Mouse (Mus musculus) myocyte (in vitro differentiated cells): ENCODE data around the gene Tnip1.

Experiments used
- MAX ChIP-seq: IDR thresholded peaks from one replicate; pipeline ENCODE4 v1.6.1; 2011; ENCODE audit warnings: low read depth, mild to moderate bottlenecking, control low read depth
- MYOD1 ChIP-seq, 3 experiments: IDR thresholded peaks; one replicate each; pipeline ENCODE4 v1.6.1; 2011; ENCODE audit warnings: control low read depth in 2 of 3, low read depth in 2 of 3, mild to moderate bottlenecking in 2 of 3, moderate library complexity in 1 of 3; ENCODE audit not compliant: insufficient read length in 2 of 3, control insufficient read depth in 1 of 3
- POLR2A ChIP-seq: IDR thresholded peaks from one replicate; pipeline ENCODE4 v1.6.1; 2011; ENCODE audit warnings: low read depth, mild to moderate bottlenecking, control low read depth, moderate library complexity; ENCODE audit not compliant: insufficient read length
- POLR2AphosphoS2 ChIP-seq: IDR thresholded peaks from one replicate; pipeline ENCODE4 v1.6.1; 2011; ENCODE audit warnings: low read depth, control low read depth; ENCODE audit not compliant: insufficient read length
- SRF ChIP-seq: IDR thresholded peaks from one replicate; pipeline ENCODE4 v1.6.1; 2011; ENCODE audit warnings: low read depth; ENCODE audit not compliant: control insufficient read depth, insufficient read length
- TCF12 ChIP-seq: IDR thresholded peaks from one replicate; pipeline ENCODE4 v1.6.1; 2011; ENCODE audit warnings: mild to moderate bottlenecking, control low read depth; ENCODE audit not compliant: poor library complexity, insufficient read depth, severe bottlenecking

GRCm38 (mm10) chr11:54905086-54905485 is 57.6 kb downstream of the Tnip1 start:
- no peak for TF ChIP-seq TCF12
- TF ChIP-seq MYOD1 (IDR thresholded peaks at IDR 0.05; ENCODE audit: control insufficient read depth in 1 of 3, insufficient read length in 2 of 3, low read depth in 2 of 3) = no peak
- TF ChIP-seq POLR2A = no peak
- no peak for TF ChIP-seq SRF
- no peak for TF ChIP-seq MAX
- no peak for TF ChIP-seq POLR2AphosphoS2
